Mouse (Mus musculus) thymus, adult 2 months (tissue): ENCODE measurements around the gene Rasgrp2.

ENCODE experiments used
- CTCF ChIP-seq: fragments of 200-500 bp; IDR thresholded peaks from 2 replicates; pipeline ENCODE4 v1.5.1; 2012; ENCODE audit warnings: mild to moderate bottlenecking, control low read depth, low read length, moderate library complexity, borderline replicate concordance; ENCODE audit not compliant: control insufficient read depth, poor library complexity, insufficient read depth; ENCODE audit errors: extremely low read depth
- POLR2A ChIP-seq: fragments of 200-500 bp; IDR thresholded peaks from 2 replicates; pipeline ENCODE4 v1.6.1; 2012; ENCODE audit warnings: mild to moderate bottlenecking, low read length, control low read depth, moderate library complexity; ENCODE audit not compliant: control insufficient read depth, poor library complexity, insufficient read depth; ENCODE audit errors: extremely low read depth

GRCm38 (mm10) chr19:6416894-6417761, 18.0 kb downstream of the Rasgrp2 start:
- TF ChIP-seq CTCF: no peak
- no peak for TF ChIP-seq POLR2A
